Mouse (Mus musculus) ES-E14 (cell line): ENCODE measurements at regions not wholly inside any gene's neighbourhood (a gene's known extent, or its start where the extent isn't known, plus 50 kb on each side); places are given as distances from the start of the nearest gene placed in this dataset.

Experiments used
- CHD2 ChIP-seq: IDR thresholded peaks from 2 replicates; pipeline ENCODE4 v1.6.1; 2014; ENCODE audit warnings: mild to moderate bottlenecking, low read depth, low read length, inconsistent platforms
- MAFK ChIP-seq: IDR thresholded peaks from 2 replicates; pipeline ENCODE4 v1.6.1; 2014; ENCODE audit warnings: mild to moderate bottlenecking, low read depth, low read length, inconsistent platforms; ENCODE audit not compliant: insufficient read depth
- ZC3H11A ChIP-seq: IDR thresholded peaks from 2 replicates; pipeline ENCODE4 v1.6.1; 2012; ENCODE audit warnings: low read depth, mild to moderate bottlenecking, inconsistent platforms, low read length, borderline replicate concordance
- ZNF384 ChIP-seq: IDR thresholded peaks from 2 replicates; pipeline ENCODE4 v1.6.1; 2012; ENCODE audit warnings: low read depth, low read length, inconsistent platforms

GRCm38 (mm10) chr2:78975393-78975774 is 107.5 kb downstream of the Ube2e3 start:
- TF ChIP-seq MAFK (no peak), CHD2 (no peak), ZNF384 (no peak), ZC3H11A (no peak)
